Mouse (Mus musculus) myocyte (in vitro differentiated cells): ENCODE results near the gene Usp50. TPM values are rescaled to one million over a fixed set of nuclear protein-coding genes. Genes with fewer than 3 reads are reported as not detected.

Experiments
- H3K27me3 ChIP-seq: one replicate; pipeline ENCODE4 v1.6.1; 2011; ENCODE audit not compliant: control insufficient read depth, insufficient read depth, insufficient read length
- H3K36me3 ChIP-seq: one replicate; pipeline ENCODE4 v1.6.1; 2011; ENCODE audit not compliant: control insufficient read depth, insufficient read depth
- H3K4me2 ChIP-seq: one replicate; pipeline ENCODE4 v1.6.1; 2011; ENCODE audit warnings: low read depth, control low read depth
- H3K4me3 ChIP-seq: one replicate; pipeline ENCODE4 v1.5.1; 2011; ENCODE audit warnings: mild to moderate bottlenecking, control low read depth, moderate library complexity
- H3K79me2 ChIP-seq: one replicate; pipeline ENCODE4 v1.6.1; 2011; ENCODE audit not compliant: control insufficient read depth, insufficient read depth
- H3ac ChIP-seq: one replicate; pipeline ENCODE4 v1.6.1; 2011; ENCODE audit not compliant: control insufficient read depth, insufficient read length
- CEBPB ChIP-seq: IDR thresholded peaks from 2 replicates; pipeline ENCODE4 v1.6.1; 2011; ENCODE audit warnings: mild to moderate bottlenecking, moderate library complexity; ENCODE audit not compliant: poor library complexity, insufficient read depth, severe bottlenecking
- E2F4 ChIP-seq: IDR thresholded peaks from one replicate; pipeline ENCODE4 v1.6.1; 2011; ENCODE audit warnings: mild to moderate bottlenecking, control low read depth, moderate library complexity; ENCODE audit not compliant: insufficient read depth
- MAX ChIP-seq: IDR thresholded peaks from one replicate; pipeline ENCODE4 v1.6.1; 2011; ENCODE audit warnings: low read depth, mild to moderate bottlenecking, control low read depth
- MYOD1 ChIP-seq, 3 experiments: IDR thresholded peaks; one replicate each; pipeline ENCODE4 v1.6.1; 2011; ENCODE audit warnings: control low read depth in 2 of 3, low read depth in 2 of 3, mild to moderate bottlenecking in 2 of 3, moderate library complexity in 1 of 3; ENCODE audit not compliant: insufficient read length in 2 of 3, control insufficient read depth in 1 of 3
- MYOG ChIP-seq, 3 experiments: IDR thresholded peaks; one replicate each; pipeline ENCODE4 v1.6.1; 2011; ENCODE audit warnings: control low read depth in 2 of 3, low read depth in 2 of 3, mild to moderate bottlenecking in 2 of 3; ENCODE audit not compliant: insufficient read length in 2 of 3, control insufficient read depth in 1 of 3, insufficient read depth in 1 of 3
- POLR2A ChIP-seq: IDR thresholded peaks from one replicate; pipeline ENCODE4 v1.6.1; 2011; ENCODE audit warnings: low read depth, mild to moderate bottlenecking, control low read depth, moderate library complexity; ENCODE audit not compliant: insufficient read length
- POLR2AphosphoS2 ChIP-seq: IDR thresholded peaks from one replicate; pipeline ENCODE4 v1.6.1; 2011; ENCODE audit warnings: low read depth, control low read depth; ENCODE audit not compliant: insufficient read length
- REST ChIP-seq: IDR thresholded peaks from one replicate; pipeline ENCODE4 v1.6.1; 2011; ENCODE audit warnings: mild to moderate bottlenecking, control low read depth, moderate library complexity; ENCODE audit not compliant: insufficient read depth, insufficient read length
- SRF ChIP-seq: IDR thresholded peaks from one replicate; pipeline ENCODE4 v1.6.1; 2011; ENCODE audit warnings: low read depth; ENCODE audit not compliant: control insufficient read depth, insufficient read length
- TCF12 ChIP-seq: IDR thresholded peaks from one replicate; pipeline ENCODE4 v1.6.1; 2011; ENCODE audit warnings: mild to moderate bottlenecking, control low read depth; ENCODE audit not compliant: poor library complexity, insufficient read depth, severe bottlenecking
- TCF3 ChIP-seq: IDR thresholded peaks from one replicate; pipeline ENCODE4 v1.6.1; 2011; ENCODE audit warnings: low read depth, control low read depth; ENCODE audit not compliant: insufficient read length
- USF1 ChIP-seq: IDR thresholded peaks from one replicate; pipeline ENCODE4 v1.6.1; 2011; ENCODE audit warnings: low read depth, mild to moderate bottlenecking, control low read depth, moderate library complexity
- polyA plus RNA-seq: library from polyadenylated mRNA; unstranded; fragments of >200 nt; fragmentation: generic; extraction: Trizol; gene quantifications from one replicate; pipeline ENCODE4 v1.2.1, GENCODE M21; 2012; ENCODE audit warnings: missing spikeins

Gene Usp50
- polyA plus RNA-seq, 1 experiment = 0.90 TPM

DNA sequence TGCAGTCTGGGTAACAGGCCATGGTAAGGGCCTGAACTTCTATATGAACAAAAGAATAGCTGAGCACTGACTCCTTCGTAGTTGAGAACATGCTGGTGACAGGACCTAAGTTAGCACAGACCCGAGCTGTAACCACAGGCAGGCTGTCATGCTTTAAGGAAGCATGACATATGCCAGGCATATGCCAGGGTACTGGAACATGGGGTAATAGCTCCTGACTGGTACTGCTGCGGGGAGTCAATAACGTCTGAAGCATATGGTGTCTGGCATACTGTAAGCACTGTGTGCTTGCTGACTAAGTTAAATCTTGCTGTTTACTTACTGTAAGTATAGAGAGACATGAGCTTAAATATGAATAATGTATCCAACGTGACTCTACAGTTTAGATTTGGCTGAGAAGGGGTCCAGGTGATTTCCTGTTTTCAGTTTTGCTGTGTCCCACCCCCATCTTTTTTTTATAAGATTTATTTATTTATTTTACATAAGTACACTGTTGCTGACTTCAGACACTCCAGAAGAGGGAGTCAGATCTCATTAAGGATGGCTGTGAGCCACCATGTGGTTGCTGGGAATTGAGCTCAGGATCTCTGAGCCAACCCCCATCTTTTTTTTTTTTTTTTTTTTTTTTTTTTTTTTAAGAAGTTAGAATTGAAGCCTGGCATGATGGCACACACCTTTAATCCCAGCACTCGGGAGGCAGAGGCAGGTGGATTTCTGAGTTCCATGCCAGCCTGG, 47.8 kb downstream of the Usp50 start:
- H3ac ChIP-seq = no peak overlapping the region
- H3K4me3 ChIP-seq = no peak overlapping the region
- no peaks in the 10 kb centered on the region for H3K27me3 ChIP-seq
- H3K4me2 ChIP-seq = no peak overlapping the region
- H3K79me2 ChIP-seq = no peaks in the 10 kb centered on the region
- TF ChIP-seq REST (no peak), MYOD1 (IDR thresholded peaks at IDR 0.05; ENCODE audit: control insufficient read depth in 1 of 3, insufficient read length in 2 of 3, low read depth in 2 of 3) (no peak), TCF12 (no peak)
- H3K36me3 ChIP-seq = peaks cover 29% of the 10 kb centered on the region

DNA sequence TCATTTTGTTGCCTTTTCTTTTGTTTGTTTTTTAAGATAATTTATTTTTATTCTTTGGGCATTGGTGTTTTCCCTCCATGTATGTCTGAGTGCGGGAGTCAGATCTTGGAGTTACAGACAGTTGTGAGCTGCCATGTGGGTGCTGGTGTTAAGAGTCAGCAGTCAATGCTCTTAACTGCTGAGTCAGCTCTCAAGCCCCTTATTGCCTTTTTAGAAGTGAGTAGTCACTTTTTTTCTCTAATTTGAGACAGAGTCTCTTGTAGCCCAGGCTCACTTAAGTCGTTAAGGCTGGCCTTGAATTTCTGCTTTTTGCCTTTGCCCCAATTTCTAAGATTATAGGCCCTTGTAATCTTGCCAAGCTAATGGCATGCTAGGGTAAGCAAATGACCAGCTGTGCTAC, 52.8 kb downstream of the Usp50 start:
- H3K36me3 ChIP-seq = peaks cover 40% of the 10 kb centered on the region
- no peak overlapping the region for H3K4me2 ChIP-seq
- H3K4me3 ChIP-seq = no peak overlapping the region
- no peak for TF ChIP-seq CEBPB
- no peak for TF ChIP-seq E2F4
- TF ChIP-seq SRF = no peak
- no peak overlapping the region for H3ac ChIP-seq
- H3K79me2 ChIP-seq = no peaks in the 10 kb centered on the region
- no peaks in the 10 kb centered on the region for H3K27me3 ChIP-seq

DNA sequence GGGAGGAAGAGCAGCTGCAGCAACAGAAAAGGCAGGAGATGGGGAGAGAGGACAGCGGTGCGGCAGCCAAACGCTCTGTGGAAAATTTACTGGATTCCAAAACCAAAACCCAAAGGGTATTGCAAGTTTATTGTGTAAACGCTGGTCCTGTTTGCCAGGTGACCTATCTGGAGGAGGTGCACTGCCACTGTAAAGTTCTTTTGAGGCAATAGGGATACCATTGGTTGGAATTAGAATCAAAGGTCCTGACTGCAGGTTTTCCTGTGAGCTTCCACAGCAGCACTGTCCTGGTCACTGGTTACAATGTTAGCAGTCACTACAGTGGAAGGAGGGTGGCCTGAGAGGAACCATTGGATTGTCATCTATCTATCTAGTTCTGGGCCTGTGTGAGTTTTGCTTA, 54.1 kb downstream of the Usp50 start:
- H3K36me3 ChIP-seq = peaks cover 47% of the 10 kb centered on the region
- H3K79me2 ChIP-seq = no peaks in the 10 kb centered on the region
- TF ChIP-seq CEBPB (no peak), MAX (no peak), POLR2AphosphoS2 (no peak), POLR2A (no peak), TCF3 (no peak), E2F4 (no peak), REST (no peak), TCF12 (no peak), USF1 (no peak), SRF (no peak), MYOD1 (IDR thresholded peaks at IDR 0.05; ENCODE audit: control insufficient read depth in 1 of 3, insufficient read length in 2 of 3, low read depth in 2 of 3) (no peak), MYOG (IDR thresholded peaks at IDR 0.05; ENCODE audit: control insufficient read depth in 1 of 3, insufficient read depth in 1 of 3, insufficient read length in 2 of 3, low read depth in 2 of 3) (no peak)
- H3K4me2 ChIP-seq = no peak overlapping the region
- H3K27me3 ChIP-seq = no peaks in the 10 kb centered on the region
- no peak overlapping the region for H3ac ChIP-seq
- H3K4me3 ChIP-seq = no peak overlapping the region

GRCm38 (mm10) chr2:126712950-126713349, 70.3 kb downstream of the Usp50 start:
- H3K27me3 ChIP-seq = no peaks in the 10 kb centered on the region
- H3K4me2 ChIP-seq = no peak overlapping the region
- no peak for TF ChIP-seq MYOD1 (IDR thresholded peaks at IDR 0.05; ENCODE audit: control insufficient read depth in 1 of 3, insufficient read length in 2 of 3, low read depth in 2 of 3)
- no peak for TF ChIP-seq POLR2A
- no peak for TF ChIP-seq MYOG (IDR thresholded peaks at IDR 0.05; ENCODE audit: control insufficient read depth in 1 of 3, insufficient read depth in 1 of 3, insufficient read length in 2 of 3, low read depth in 2 of 3)
- no peak for TF ChIP-seq TCF3
- TF ChIP-seq E2F4 = no peak
- TF ChIP-seq POLR2AphosphoS2 = no peak
- no peak for TF ChIP-seq USF1
- TF ChIP-seq CEBPB = no peak
- TF ChIP-seq MAX = no peak
- H3K79me2 ChIP-seq = peaks cover 62% of the 10 kb centered on the region
- no peak overlapping the region for H3ac ChIP-seq
- no peaks in the 10 kb centered on the region for H3K36me3 ChIP-seq
- no peak overlapping the region for H3K4me3 ChIP-seq

GRCm38 (mm10) chr2:126712526-126712925, 70.7 kb downstream of the Usp50 start:
- Histone ChIP-seq H3ac (no peak overlapping the region), H3K79me2 (peaks cover 67% of the 10 kb centered on the region), H3K27me3 (no peaks in the 10 kb centered on the region), H3K4me3 (no peak overlapping the region), H3K4me2 (no peak overlapping the region), H3K36me3 (no peaks in the 10 kb centered on the region)
- no peak for TF ChIP-seq REST
- TF ChIP-seq CEBPB = no peak
- no peak for TF ChIP-seq E2F4
- TF ChIP-seq MAX = no peak
- no peak for TF ChIP-seq SRF
- no peak for TF ChIP-seq MYOD1 (IDR thresholded peaks at IDR 0.05; ENCODE audit: control insufficient read depth in 1 of 3, insufficient read length in 2 of 3, low read depth in 2 of 3)
- TF ChIP-seq USF1 = no peak
- TF ChIP-seq POLR2AphosphoS2 = no peak
- no peak for TF ChIP-seq MYOG (IDR thresholded peaks at IDR 0.05; ENCODE audit: control insufficient read depth in 1 of 3, insufficient read depth in 1 of 3, insufficient read length in 2 of 3, low read depth in 2 of 3)
- TF ChIP-seq TCF3 = no peak
- TF ChIP-seq POLR2A = no peak
- TF ChIP-seq TCF12 = no peak
